Mouse (Mus musculus) forebrain, postnatal 0 days (tissue): ENCODE measurements around the gene Nmur1. TPM values are rescaled to one million over a fixed set of nuclear protein-coding genes. Genes with fewer than 3 reads are reported as not detected.

Source experiments
- ATAC-seq: fragments of 200-750 bp; cut with Nextera tagmentation; 2 replicates; pipeline ENCODE4 v1.8.0; 2017; ENCODE audit warnings: mild to moderate bottlenecking, moderate library complexity
- DNase-seq: peaks from one replicate; pipeline ENCODE4 v3.0.0-alpha.2; 2015
- H3K27ac ChIP-seq: fragments of 300-500 bp; sonication (generic); 2 replicates; pipeline ENCODE4 v1.5.1; 2014; ENCODE audit warnings: low read depth, mild to moderate bottlenecking, antibody characterized with exemption, low read length, moderate library complexity, mixed read lengths
- H3K27me3 ChIP-seq: fragments of 300-500 bp; sonication (generic); 2 replicates; pipeline ENCODE4 v1.6.1; 2014; ENCODE audit warnings: mild to moderate bottlenecking, low read length, mixed read lengths; ENCODE audit not compliant: insufficient read depth
- H3K36me3 ChIP-seq: fragments of 300-500 bp; sonication (generic); 2 replicates; pipeline ENCODE4 v1.6.1; 2014; ENCODE audit warnings: mild to moderate bottlenecking, moderate library complexity; ENCODE audit not compliant: insufficient read depth
- H3K4me1 ChIP-seq: fragments of 300-500 bp; sonication (generic); 2 replicates; pipeline ENCODE4 v1.6.1; 2014; ENCODE audit warnings: antibody characterized with exemption; ENCODE audit not compliant: insufficient read depth
- H3K4me2 ChIP-seq: fragments of 300-500 bp; sonication (generic); 2 replicates; pipeline ENCODE4 v1.6.1; 2014; ENCODE audit warnings: low read depth, mild to moderate bottlenecking, moderate library complexity
- H3K4me3 ChIP-seq: fragments of 300-500 bp; sonication (generic); 2 replicates; pipeline ENCODE4 v1.5.1; 2014; ENCODE audit warnings: low read depth, low read length, mixed read lengths
- H3K9ac ChIP-seq: fragments of 300-500 bp; sonication (generic); 2 replicates; pipeline ENCODE4 v1.6.1; 2014; ENCODE audit warnings: mild to moderate bottlenecking
- H3K9me3 ChIP-seq: fragments of 300-500 bp; sonication (generic); 2 replicates; pipeline ENCODE4 v1.6.1; 2016; ENCODE audit warnings: low read length
- CTCF ChIP-seq: sonication (generic); IDR thresholded peaks from 2 replicates; pipeline ENCODE4 v1.5.1; 2016; ENCODE audit warnings: antibody characterized with exemption, control low read depth, low read depth
- WGBS: fragments of 180-500 bp; shearing (Covaris S2); extraction: QIAGEN DNeasy Blood & Tissue Kit; methylation state at CpG from one replicate; pipeline ENCODE4 v1.1.7; 2014; 5-methylcytosine and 5-hydroxymethylcytosine counted together
- polyA plus RNA-seq: library from polyadenylated mRNA; unstranded; fragments of >200 nt; fragmentation: Nextera tagmentation; extraction: Ambion mirVana; gene quantifications from 2 replicates; pipeline ENCODE4 v1.2.1, GENCODE M21; 2015
- total RNA-seq: library from RNA; depleted of rRNA; stranded (reverse); fragments of >200 nt; gene quantifications from 2 replicates; pipeline ENCODE4 v1.2.3, GENCODE M21; 2014

Nmur1 gene
- total and polyA plus RNA-seq, 2 experiments from 2014 or later: 0.17 to 0.33 TPM

DNA sequence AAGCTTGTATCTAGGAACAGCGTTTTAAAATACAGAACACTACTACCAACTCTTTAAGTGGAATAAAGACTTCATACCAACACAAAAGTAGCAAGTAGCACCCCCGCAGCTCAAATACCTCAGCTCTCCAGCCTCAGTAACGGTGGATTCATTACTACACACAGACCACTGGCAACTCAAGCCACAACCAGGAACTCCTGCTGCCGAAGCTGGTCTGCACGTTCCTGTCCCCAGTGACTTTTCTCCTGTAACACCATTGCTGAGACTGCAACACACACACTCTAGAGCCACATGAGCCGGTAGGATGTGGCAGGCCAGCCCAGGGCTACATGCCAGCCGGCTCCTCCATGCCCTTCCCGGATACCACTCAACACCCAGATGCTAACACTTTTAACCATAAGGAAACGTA lies 46.9 kb downstream of the Nmur1 start:
- DNase-seq (peak; percentile 25), ATAC-seq (no peak)
- H3K4me1 ChIP-seq: no peaks in the 10 kb centered on the region
- no peaks in the 10 kb centered on the region for H3K27me3 ChIP-seq
- no peaks in the 10 kb centered on the region for H3K36me3 ChIP-seq
- TF ChIP-seq CTCF: no peak
- no peaks in the 10 kb centered on the region for H3K9me3 ChIP-seq
- H3K27ac ChIP-seq: peak overlapping the region; percentile 62
- H3K4me3 ChIP-seq: no peak overlapping the region
- H3K9ac ChIP-seq: no peak overlapping the region
- H3K4me2 ChIP-seq: 0 out of 2 replicates have a peak overlapping the region, but pooled peaks have one; percentile 10
- WGBS: 68% methylated on average over 9 of the region's 9 CpGs

DNA sequence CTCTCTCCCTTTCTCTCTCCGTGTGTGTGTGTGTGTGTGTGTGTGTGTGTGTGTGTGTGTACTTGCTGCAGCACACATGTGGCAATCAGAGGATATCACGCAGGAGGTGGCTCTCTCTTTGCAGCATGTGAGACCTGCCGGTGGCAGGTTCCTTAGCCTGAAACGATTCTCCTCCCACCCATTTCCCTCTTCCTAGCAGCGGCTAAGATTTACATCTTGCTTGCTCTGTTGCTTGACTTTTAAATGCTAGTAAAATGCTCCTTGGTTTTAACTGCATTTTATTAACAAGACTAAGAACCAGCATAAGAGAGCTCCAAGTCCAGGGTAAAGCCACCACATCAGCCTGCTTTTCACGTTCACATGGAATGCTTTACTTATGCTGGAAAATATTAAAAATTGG lies 47.4 kb downstream of the Nmur1 start:
- H3K36me3 ChIP-seq: no peaks in the 10 kb centered on the region
- no peak overlapping the region for H3K4me3 ChIP-seq
- DNase-seq (peak; percentile 36), ATAC-seq (peak; percentile 12; the same call in 1 of the 2 replicates)
- H3K27ac ChIP-seq: peak overlapping the region; percentile 62
- H3K27me3 ChIP-seq: no peaks in the 10 kb centered on the region
- WGBS: 48% methylated on average over 6 of the region's 6 CpGs
- no peak for TF ChIP-seq CTCF
- no peak overlapping the region for H3K9ac ChIP-seq
- no peak overlapping the region for H3K4me2 ChIP-seq
- no peaks in the 10 kb centered on the region for H3K9me3 ChIP-seq
- no peaks in the 10 kb centered on the region for H3K4me1 ChIP-seq

DNA sequence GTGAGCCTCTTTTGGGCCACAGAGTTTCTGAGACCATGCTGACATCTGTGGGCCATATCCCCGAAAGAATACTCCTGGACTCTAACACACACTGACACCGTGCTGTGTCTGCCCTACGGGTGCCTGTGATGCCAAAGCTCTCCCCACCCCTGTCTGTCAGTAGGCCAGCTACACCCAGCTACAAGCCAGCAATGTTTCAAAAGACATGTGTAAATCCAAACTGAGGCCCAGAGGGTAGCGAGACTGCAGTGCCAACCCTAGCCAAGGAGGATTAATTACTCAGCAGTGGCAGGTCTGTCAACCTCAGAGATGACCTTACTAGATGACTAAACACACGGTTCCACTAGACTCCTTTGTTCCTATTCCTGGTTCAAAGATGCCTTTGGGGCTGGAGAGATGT lies 49.7 kb downstream of the Nmur1 start:
- H3K27ac ChIP-seq: no peak overlapping the region
- 70% methylated on average over 5 of the region's 5 CpGs for WGBS
- no peak overlapping the region for H3K9ac ChIP-seq
- H3K36me3 ChIP-seq: no peaks in the 10 kb centered on the region
- DNase-seq (no peak), ATAC-seq (0 out of 2 replicates have a peak, but pooled peaks have one; percentile 12)
- no peaks in the 10 kb centered on the region for H3K9me3 ChIP-seq
- H3K27me3 ChIP-seq: no peaks in the 10 kb centered on the region
- TF ChIP-seq CTCF: no peak
- H3K4me2 ChIP-seq: no peak overlapping the region
- H3K4me1 ChIP-seq: no peaks in the 10 kb centered on the region
- no peak overlapping the region for H3K4me3 ChIP-seq

DNA sequence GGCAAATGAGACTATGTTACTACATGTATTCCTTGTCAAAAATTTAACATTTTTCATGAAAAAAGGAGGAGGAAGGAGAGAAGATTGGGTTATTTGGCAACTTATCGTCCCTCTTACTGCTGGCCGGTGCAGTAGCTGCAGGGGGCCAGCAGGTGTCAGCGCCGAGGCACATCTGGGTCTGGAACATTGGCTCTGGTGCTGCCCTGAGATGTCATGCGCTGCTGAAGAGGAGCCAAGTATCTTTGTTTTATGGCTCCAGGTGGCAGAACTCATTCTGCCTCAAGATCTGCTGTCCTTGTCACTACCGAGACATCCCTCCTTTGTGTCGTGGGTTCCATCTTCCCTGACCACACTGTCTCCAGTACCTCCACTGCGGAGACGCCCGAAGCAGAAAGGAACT lies 54.0 kb downstream of the Nmur1 start:
- peak; percentile 79 for TF ChIP-seq CTCF
- Histone ChIP-seq H3K36me3 (no peaks in the 10 kb centered on the region), H3K4me3 (no peak overlapping the region), H3K9ac (no peak overlapping the region), H3K4me2 (no peak overlapping the region), H3K27ac (no peak overlapping the region), H3K9me3 (no peaks in the 10 kb centered on the region), H3K27me3 (no peaks in the 10 kb centered on the region), H3K4me1 (no peaks in the 10 kb centered on the region)
- WGBS: 49% methylated on average over 10 of the region's 10 CpGs
- peak; percentile 46; the same call in 1 of the 2 replicates for ATAC-seq
- peak; percentile 47 for DNase-seq

DNA sequence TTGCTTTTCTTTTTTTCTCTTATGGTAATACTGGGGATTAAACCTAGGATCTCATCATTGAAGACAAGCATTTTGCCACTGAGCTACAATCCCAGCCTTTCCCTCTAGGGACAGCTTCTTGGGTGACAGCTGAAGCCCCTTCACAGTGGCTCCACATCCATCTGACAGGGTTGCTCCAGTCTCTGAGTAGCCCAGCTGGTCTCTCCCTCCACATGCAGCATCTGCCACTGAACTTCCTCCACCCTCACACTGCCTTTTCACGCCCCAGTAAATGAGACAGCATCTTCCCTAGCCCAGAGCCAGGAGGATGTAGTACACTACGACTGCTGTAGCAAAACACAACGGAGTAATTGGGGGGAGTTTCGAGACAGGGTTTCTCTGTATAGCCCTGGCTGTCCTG lies 57.9 kb downstream of the Nmur1 start:
- Histone ChIP-seq H3K4me2 (no peak overlapping the region), H3K9ac (no peak overlapping the region), H3K36me3 (no peaks in the 10 kb centered on the region), H3K9me3 (no peaks in the 10 kb centered on the region), H3K4me3 (no peak overlapping the region), H3K27me3 (no peaks in the 10 kb centered on the region), H3K4me1 (no peaks in the 10 kb centered on the region), H3K27ac (no peak overlapping the region)
- no peak for TF ChIP-seq CTCF
- DNase-seq (no peak), ATAC-seq (peak; percentile 44; the same call in 1 of the 2 replicates)
- WGBS: 82% methylated on average over 4 of the region's 4 CpGs

DNA sequence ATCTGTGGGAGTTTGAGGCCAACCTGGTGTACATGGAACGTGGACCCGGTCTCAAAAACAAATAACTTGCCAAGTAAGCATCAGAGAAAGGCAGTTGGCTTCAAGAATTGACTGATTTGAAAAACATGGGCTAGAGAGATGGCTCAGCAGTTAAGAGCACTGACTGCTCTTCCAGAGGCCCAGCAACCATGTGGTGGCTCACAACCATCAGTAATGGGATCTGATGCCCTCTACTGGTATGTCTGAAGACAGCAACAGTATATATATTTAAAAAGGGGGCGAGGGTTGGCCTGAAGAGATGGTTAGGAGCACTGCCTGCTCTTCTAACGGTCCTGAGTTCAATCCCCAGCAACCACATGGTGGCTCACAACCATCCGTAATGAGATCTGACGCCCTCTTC lies 62.4 kb downstream of the Nmur1 start:
- H3K9me3 ChIP-seq: no peaks in the 10 kb centered on the region
- no peak overlapping the region for H3K27ac ChIP-seq
- no peak overlapping the region for H3K9ac ChIP-seq
- H3K4me1 ChIP-seq: 0 out of 2 replicates have a peak, but pooled peaks cover 7% of the 10 kb centered on the region
- ATAC-seq (no peak), DNase-seq (no peak)
- no peaks in the 10 kb centered on the region for H3K36me3 ChIP-seq
- no peaks in the 10 kb centered on the region for H3K27me3 ChIP-seq
- H3K4me2 ChIP-seq: no peak overlapping the region
- WGBS: 18% methylated on average over 6 of the region's 6 CpGs
- TF ChIP-seq CTCF: peak; percentile 63
- H3K4me3 ChIP-seq: no peak overlapping the region

DNA sequence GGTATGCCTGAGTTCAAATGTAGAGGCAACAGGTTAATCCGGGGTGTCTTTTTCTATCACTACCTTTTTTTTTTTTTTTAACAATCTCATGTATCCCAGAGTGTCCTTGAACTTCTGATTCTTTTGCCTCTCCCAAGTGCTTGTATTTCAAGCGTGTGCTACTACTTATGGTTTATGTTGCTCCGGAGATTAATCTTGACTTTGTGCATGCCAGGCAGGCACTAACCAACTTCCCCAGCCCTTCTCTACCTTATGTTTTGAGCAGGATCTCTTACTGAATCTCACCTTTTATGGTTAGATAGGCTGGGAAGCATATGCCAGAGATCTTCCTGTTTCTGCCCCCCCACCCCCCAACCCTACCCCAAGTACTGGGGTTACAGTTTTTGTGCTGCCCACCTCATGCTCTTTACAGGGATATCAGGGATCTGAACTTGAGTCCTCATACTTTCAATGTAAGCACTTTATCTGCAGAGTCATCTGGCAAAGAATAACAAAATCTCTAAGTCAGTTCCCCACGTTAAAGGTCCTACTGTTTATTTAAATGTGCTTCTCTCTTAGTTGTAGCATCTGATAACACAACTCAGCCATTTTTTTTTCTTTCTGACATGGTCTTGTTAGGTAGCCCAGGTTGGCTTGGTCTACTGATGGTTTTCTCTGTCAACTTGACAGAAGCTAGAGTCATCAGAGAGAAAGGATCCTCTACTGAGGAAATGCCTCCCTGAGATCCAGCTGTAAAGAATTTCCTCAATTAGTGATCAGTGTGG lies 64.0 kb downstream of the Nmur1 start:
- ATAC-seq (no peak), DNase-seq (no peak)
- peaks cover 5% of the 10 kb centered on the region for H3K36me3 ChIP-seq
- no peak overlapping the region for H3K9ac ChIP-seq
- H3K9me3 ChIP-seq: no peaks in the 10 kb centered on the region
- no peak overlapping the region for H3K4me3 ChIP-seq
- H3K4me1 ChIP-seq: 0 out of 2 replicates have a peak, but pooled peaks cover 10% of the 10 kb centered on the region
- no peak overlapping the region for H3K27ac ChIP-seq
- H3K4me2 ChIP-seq: no peak overlapping the region
- WGBS: 91% methylated on average over 4 of the region's 4 CpGs
- H3K27me3 ChIP-seq: no peaks in the 10 kb centered on the region
- TF ChIP-seq CTCF: no peak
